Mouse (Mus musculus) ES-E14 (cell line): ENCODE measurements at regions not wholly inside any gene's neighbourhood (a gene's known extent, or its start where the extent isn't known, plus 50 kb on each side); places are given as distances from the start of the nearest gene placed in this dataset.

Experiments used
- CHD2 ChIP-seq: IDR thresholded peaks from 2 replicates; pipeline ENCODE4 v1.6.1; 2014; ENCODE audit warnings: mild to moderate bottlenecking, low read depth, low read length, inconsistent platforms
- HCFC1 ChIP-seq: IDR thresholded peaks from 2 replicates; pipeline ENCODE4 v1.6.1; 2012; ENCODE audit warnings: low read length, inconsistent platforms, borderline replicate concordance; ENCODE audit not compliant: insufficient read depth
- MAFK ChIP-seq: IDR thresholded peaks from 2 replicates; pipeline ENCODE4 v1.6.1; 2014; ENCODE audit warnings: mild to moderate bottlenecking, low read depth, low read length, inconsistent platforms; ENCODE audit not compliant: insufficient read depth
- ZC3H11A ChIP-seq: IDR thresholded peaks from 2 replicates; pipeline ENCODE4 v1.6.1; 2012; ENCODE audit warnings: low read depth, mild to moderate bottlenecking, inconsistent platforms, low read length, borderline replicate concordance
- ZNF384 ChIP-seq: IDR thresholded peaks from 2 replicates; pipeline ENCODE4 v1.6.1; 2012; ENCODE audit warnings: low read depth, low read length, inconsistent platforms

- TF ChIP-seq MAFK (no peak), HCFC1 (no peak), ZNF384 (no peak), ZC3H11A (no peak), CHD2 (no peak)
Measured at GRCm38 (mm10) chr15:41949094-41949461, 1814.9 kb downstream of the 9330182O14Rik start.
